Mouse (Mus musculus) neural tube, embryonic 12.5 days (tissue): ENCODE measurements around the gene Metrnl. TPM values are rescaled to one million over a fixed set of nuclear protein-coding genes. Genes with fewer than 3 reads are reported as not detected.

Experiments used
- ATAC-seq: fragments of 200-750 bp; cut with Nextera tagmentation; 2 replicates; pipeline ENCODE4 v1.8.0; 2017; ENCODE audit warnings: low read depth, mild to moderate bottlenecking, moderate TSS enrichment, moderate library complexity; ENCODE audit not compliant: low FRiP score
- H3K27ac ChIP-seq: fragments of 300-500 bp; sonication (generic); 2 replicates; pipeline ENCODE4 v1.5.1; 2016
- H3K27me3 ChIP-seq: fragments of 300-500 bp; sonication (generic); replicated peaks from 2 replicates; pipeline ENCODE4 v1.6.1; 2016; ENCODE audit warnings: mild to moderate bottlenecking
- H3K36me3 ChIP-seq: fragments of 300-500 bp; sonication (generic); 2 replicates; pipeline ENCODE4 v1.6.1; 2016; ENCODE audit warnings: mild to moderate bottlenecking
- H3K4me1 ChIP-seq: fragments of 300-500 bp; sonication (generic); 2 replicates; pipeline ENCODE4 v1.6.1; 2016
- H3K4me2 ChIP-seq: fragments of 300-500 bp; sonication (generic); replicated peaks from 2 replicates; pipeline ENCODE4 v1.6.1; 2016; ENCODE audit warnings: mild to moderate bottlenecking
- H3K4me3 ChIP-seq: fragments of 300-500 bp; sonication (generic); 2 replicates; pipeline ENCODE4 v1.5.1; 2016
- H3K9ac ChIP-seq: fragments of 300-500 bp; sonication (generic); 2 replicates; pipeline ENCODE4 v1.6.1; 2016; ENCODE audit warnings: mild to moderate bottlenecking
- H3K9me3 ChIP-seq: fragments of 300-500 bp; sonication (generic); 2 replicates; pipeline ENCODE4 v1.6.1; 2016; ENCODE audit warnings: mild to moderate bottlenecking
- WGBS: fragments of 180-500 bp; shearing (Covaris S2); methylation state at CpG from one replicate; pipeline ENCODE4 v1.1.7; 2016; 5-methylcytosine and 5-hydroxymethylcytosine counted together
- polyA plus RNA-seq: library from polyadenylated mRNA; unstranded; fragments of >200 nt; fragmentation: Nextera tagmentation; extraction: Ambion mirVana; gene quantifications from 2 replicates; pipeline ENCODE4 v1.2.1, GENCODE M21; 2016

The Metrnl gene
- polyA plus RNA-seq, 1 experiment from 2014 or later, result 16.5 TPM

DNA sequence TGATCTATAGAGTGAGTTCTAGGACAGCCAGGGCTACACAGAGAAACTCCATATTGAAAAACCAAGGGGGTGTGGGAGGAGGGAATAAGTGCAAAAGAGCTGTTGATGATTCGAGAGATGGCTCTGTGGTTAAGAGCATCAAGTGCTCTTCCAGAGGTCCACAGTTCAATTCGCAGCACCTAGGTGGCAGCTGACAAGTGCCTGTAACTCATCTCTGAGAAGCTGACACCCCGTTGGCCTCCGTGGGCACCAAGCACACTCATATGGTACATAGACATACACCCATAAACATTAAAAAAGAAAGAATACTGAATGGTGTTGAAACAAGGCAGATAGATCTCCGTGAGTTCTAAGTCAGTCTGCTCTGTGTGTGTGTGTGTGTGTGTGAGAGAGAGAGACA lies 32.6 kb upstream of the Metrnl start:
- H3K4me1 ChIP-seq, result peaks cover 8% of the 10 kb centered on the region; the same call in 1 of the 2 replicates
- H3K4me2 ChIP-seq, result no peak overlapping the region
- ATAC-seq, result no peak
- WGBS, result 88% methylated on average over 5 of the region's 5 CpGs
- H3K9me3 ChIP-seq, result no peaks in the 10 kb centered on the region
- H3K9ac ChIP-seq, result no peak overlapping the region
- H3K36me3 ChIP-seq, result 0 out of 2 replicates have a peak, but pooled peaks cover 3% of the 10 kb centered on the region
- H3K27ac ChIP-seq, result no peak overlapping the region
- H3K27me3 ChIP-seq, result no peaks in the 10 kb centered on the region
- no peak overlapping the region for H3K4me3 ChIP-seq

- no peaks in the 10 kb centered on the region for H3K9me3 ChIP-seq
- no peak for ATAC-seq
- H3K27ac ChIP-seq, result no peak overlapping the region
- H3K4me1 ChIP-seq, result peaks cover 8% of the 10 kb centered on the region; the same call in 1 of the 2 replicates
- H3K9ac ChIP-seq, result no peak overlapping the region
- 0 out of 2 replicates have a peak, but pooled peaks cover 3% of the 10 kb centered on the region for H3K36me3 ChIP-seq
- no peak overlapping the region for H3K4me3 ChIP-seq
- 91% methylated on average over 5 of the region's 5 CpGs for WGBS
- no peaks in the 10 kb centered on the region for H3K27me3 ChIP-seq
- H3K4me2 ChIP-seq, result no peak overlapping the region
These were observed 30.4 kb upstream of the Metrnl start for GRCm38 (mm10) chr11:121670926-121671325.

DNA sequence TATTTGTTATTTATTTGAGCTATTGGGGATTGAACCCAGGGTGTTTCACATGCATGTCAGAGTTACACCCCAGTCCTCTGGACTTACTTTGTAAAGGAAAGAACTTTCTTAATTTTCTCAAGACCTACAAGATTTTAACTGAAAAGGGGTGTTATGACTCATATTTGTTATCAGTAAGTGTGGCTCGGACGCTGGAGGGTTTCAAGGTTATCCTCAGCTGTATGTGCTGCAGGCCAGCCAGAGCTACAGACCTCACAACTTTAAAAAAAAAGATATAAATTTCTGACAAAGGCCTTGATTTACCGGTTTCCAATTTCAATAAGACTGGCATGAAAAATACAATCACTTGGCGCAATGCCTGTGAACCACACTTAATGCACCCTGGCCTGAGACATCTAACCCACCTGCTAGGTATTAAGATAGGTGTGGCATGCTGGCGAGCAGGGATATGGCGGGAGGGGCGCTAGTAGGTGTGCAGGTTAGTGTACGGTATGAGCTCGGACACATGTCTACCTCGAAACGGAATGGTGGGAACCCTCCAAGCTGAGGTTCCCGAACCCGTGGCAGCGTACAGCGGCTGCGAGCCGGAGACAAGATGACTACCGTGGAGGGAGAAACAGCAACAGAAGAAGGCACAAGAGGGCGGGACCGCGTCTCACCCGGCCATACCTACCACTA lies 28.9 kb upstream of the Metrnl start:
- peak overlapping the region; percentile 76 for H3K9ac ChIP-seq
- H3K9me3 ChIP-seq, result no peaks in the 10 kb centered on the region
- peak; percentile 57 for ATAC-seq
- 5% methylated on average over 22 of the region's 22 CpGs for WGBS
- peak overlapping the region; percentile 86; the same call in 1 of the 2 replicates for H3K27ac ChIP-seq
- H3K4me2 ChIP-seq, result peak overlapping the region; percentile 72
- no peaks in the 10 kb centered on the region for H3K27me3 ChIP-seq
- H3K4me1 ChIP-seq, result peaks cover 8% of the 10 kb centered on the region; the same call in 1 of the 2 replicates
- peak overlapping the region; percentile 64 for H3K4me3 ChIP-seq
- 0 out of 2 replicates have a peak, but pooled peaks cover 3% of the 10 kb centered on the region for H3K36me3 ChIP-seq

- WGBS, result under 1% methylated on average over 46 of the region's 46 CpGs
- Histone ChIP-seq H3K4me2 (peak within 1 kb of the TSS; percentile 72), H3K4me3 (peak within 1 kb of the TSS; percentile 64), H3K27me3 (no peaks in the 10 kb centered on the region), H3K36me3 (0 out of 2 replicates have a peak, but pooled peaks cover 3% of the 10 kb centered on the region), H3K27ac (peak within 1 kb of the TSS; percentile 86; the same call in 1 of the 2 replicates), H3K9ac (peak within 1 kb of the TSS; percentile 76), H3K9me3 (no peaks in the 10 kb centered on the region), H3K4me1 (peaks cover 8% of the 10 kb centered on the region; the same call in 1 of the 2 replicates)
- peak; percentile 100 for ATAC-seq
These were observed 28.3 kb upstream of the Metrnl start, which contains the start of gene B3gntl1 for GRCm38 (mm10) chr11:121672990-121673572. B3gntl1 (minus strand) TSS chr11:121673153.

GRCm38 (mm10) chr11:121673629-121674028 lies 27.7 kb upstream of the Metrnl start:
- peak overlapping the region; percentile 11; the same call in 1 of the 2 replicates for H3K27ac ChIP-seq
- H3K36me3 ChIP-seq, result 0 out of 2 replicates have a peak, but pooled peaks cover under 1% of the 10 kb centered on the region
- H3K4me3 ChIP-seq, result peak overlapping the region; percentile 64
- peaks cover 8% of the 10 kb centered on the region; the same call in 1 of the 2 replicates for H3K4me1 ChIP-seq
- ATAC-seq, result peak; percentile 18
- 83% methylated on average over 7 of the region's 7 CpGs for WGBS
- H3K9me3 ChIP-seq, result no peaks in the 10 kb centered on the region
- no peaks in the 10 kb centered on the region for H3K27me3 ChIP-seq
- H3K4me2 ChIP-seq, result peak overlapping the region; percentile 72
- peak overlapping the region; percentile 35 for H3K9ac ChIP-seq

DNA sequence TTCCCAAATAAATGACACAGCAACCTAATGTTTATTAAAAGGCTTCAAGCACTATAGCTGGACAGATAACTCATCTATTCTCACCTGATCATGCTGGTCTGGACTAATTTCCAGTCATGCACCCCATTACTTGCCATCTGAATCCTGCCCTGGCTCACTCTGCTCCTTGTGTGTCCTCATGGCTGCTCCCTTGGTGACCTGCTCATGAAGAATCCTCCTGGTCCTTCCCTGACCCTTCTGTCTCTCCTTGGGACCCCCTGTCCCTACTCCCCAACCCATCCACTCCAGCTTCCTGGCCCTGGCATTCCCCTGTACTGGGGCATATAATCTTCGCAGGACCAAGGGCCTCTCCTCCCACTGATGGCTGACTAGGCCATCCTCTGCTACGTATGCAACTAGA lies 24.5 kb upstream of the Metrnl start:
- Histone ChIP-seq H3K27me3 (no peaks in the 10 kb centered on the region), H3K4me3 (no peak overlapping the region), H3K9ac (no peak overlapping the region), H3K4me2 (no peak overlapping the region), H3K9me3 (no peaks in the 10 kb centered on the region), H3K36me3 (no peaks in the 10 kb centered on the region), H3K4me1 (peaks cover 8% of the 10 kb centered on the region; the same call in 1 of the 2 replicates), H3K27ac (no peak overlapping the region)
- 93% methylated on average over 2 of the region's 2 CpGs for WGBS
- ATAC-seq, result no peak

- Histone ChIP-seq H3K4me3 (no peak overlapping the region), H3K27me3 (no peaks in the 10 kb centered on the region), H3K9ac (no peak overlapping the region), H3K4me2 (no peak overlapping the region), H3K4me1 (no peaks in the 10 kb centered on the region), H3K27ac (no peak overlapping the region), H3K36me3 (no peaks in the 10 kb centered on the region), H3K9me3 (no peaks in the 10 kb centered on the region)
- no peak for ATAC-seq
- 67% methylated on average over 2 of the region's 2 CpGs for WGBS
These were observed 21.8 kb upstream of the Metrnl start for GRCm38 (mm10) chr11:121679581-121679980.

- no peaks in the 10 kb centered on the region for H3K36me3 ChIP-seq
- no peak overlapping the region for H3K27ac ChIP-seq
- 68% methylated on average over 5 of the region's 5 CpGs for WGBS
- no peaks in the 10 kb centered on the region for H3K9me3 ChIP-seq
- H3K4me3 ChIP-seq, result no peak overlapping the region
- H3K9ac ChIP-seq, result no peak overlapping the region
- no peak overlapping the region for H3K4me2 ChIP-seq
- H3K27me3 ChIP-seq, result no peaks in the 10 kb centered on the region
- H3K4me1 ChIP-seq, result no peaks in the 10 kb centered on the region
- no peak for ATAC-seq
These were observed 20.6 kb upstream of the Metrnl start for GRCm38 (mm10) chr11:121680750-121681149.

DNA sequence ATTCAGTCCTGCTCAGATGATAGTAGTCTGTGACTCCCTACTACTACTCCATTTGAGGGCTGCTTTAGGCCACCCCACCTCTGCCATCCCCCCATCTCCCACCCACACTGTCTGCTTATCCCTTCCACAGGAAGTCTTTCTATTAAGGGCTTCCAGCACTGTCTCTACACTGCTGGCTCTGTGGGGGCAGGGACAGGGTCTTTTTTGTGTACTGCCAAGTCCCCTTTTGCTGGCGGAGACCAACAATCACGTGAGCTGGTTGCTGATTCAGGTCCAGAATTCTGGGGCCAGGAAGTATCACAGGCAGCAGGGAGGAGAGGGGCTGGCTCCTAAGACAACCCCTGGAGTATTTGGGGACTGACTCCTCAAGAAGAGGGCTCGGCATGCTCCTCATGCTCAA lies 18.1 kb upstream of the Metrnl start:
- no peak overlapping the region for H3K4me2 ChIP-seq
- no peak overlapping the region for H3K27ac ChIP-seq
- WGBS, result 69% methylated on average over 3 of the region's 3 CpGs
- no peaks in the 10 kb centered on the region for H3K4me1 ChIP-seq
- H3K4me3 ChIP-seq, result no peak overlapping the region
- no peaks in the 10 kb centered on the region for H3K27me3 ChIP-seq
- no peaks in the 10 kb centered on the region for H3K36me3 ChIP-seq
- ATAC-seq, result no peak
- H3K9ac ChIP-seq, result no peak overlapping the region
- H3K9me3 ChIP-seq, result no peaks in the 10 kb centered on the region

DNA sequence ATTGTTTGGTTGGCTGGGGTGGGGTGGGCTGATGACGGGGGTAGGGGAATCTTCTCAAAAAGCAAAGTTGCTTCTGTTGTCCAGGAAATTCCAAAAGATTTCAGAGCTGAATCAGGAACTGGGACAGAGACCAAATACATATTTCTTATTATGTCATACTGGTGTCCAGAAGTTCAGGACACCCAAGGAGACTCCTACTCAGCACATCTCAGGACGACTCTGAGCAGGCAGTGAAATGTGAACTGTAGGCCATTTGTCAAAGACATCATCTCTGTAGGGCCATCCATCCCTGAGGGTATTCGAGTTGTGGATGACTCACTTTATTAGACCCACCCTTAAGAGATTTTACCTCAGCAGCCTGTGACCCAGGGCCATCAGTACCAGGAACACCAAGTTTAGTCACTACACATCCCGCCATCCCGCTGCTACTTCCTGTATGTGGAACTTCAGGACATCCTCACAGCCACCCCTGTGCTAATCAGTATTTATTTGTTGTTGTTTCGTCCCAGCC lies 15.8 kb upstream of the Metrnl start:
- no peak for ATAC-seq

DNA sequence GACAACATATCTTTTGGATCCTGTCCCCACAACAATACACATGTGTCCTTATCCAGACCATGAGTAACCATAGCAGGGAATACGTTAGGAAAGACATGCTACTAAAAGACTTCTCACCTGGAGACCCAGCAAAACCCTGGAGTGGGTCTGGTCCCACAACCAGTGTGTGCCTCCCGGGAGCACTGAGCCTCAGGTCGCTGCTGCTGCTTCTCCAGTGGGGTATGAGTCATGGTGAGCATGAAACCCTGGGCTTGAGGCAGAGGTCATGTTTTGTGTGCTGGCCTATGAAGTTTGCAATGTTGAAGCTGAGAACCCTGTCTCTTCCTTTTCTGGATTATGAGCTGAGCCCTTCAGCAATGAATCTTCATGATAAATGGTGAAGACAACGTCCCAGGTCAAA lies 15.3 kb upstream of the Metrnl start:
- 83% methylated on average over 4 of the region's 4 CpGs for WGBS
- no peaks in the 10 kb centered on the region for H3K4me1 ChIP-seq
- no peak for ATAC-seq
- no peaks in the 10 kb centered on the region for H3K36me3 ChIP-seq
- H3K4me3 ChIP-seq, result no peak overlapping the region
- H3K27ac ChIP-seq, result no peak overlapping the region
- no peak overlapping the region for H3K4me2 ChIP-seq
- no peaks in the 10 kb centered on the region for H3K9me3 ChIP-seq
- H3K27me3 ChIP-seq, result no peaks in the 10 kb centered on the region
- no peak overlapping the region for H3K9ac ChIP-seq

More for the DNA sequence above, 15.8 kb upstream of the Metrnl start:
- WGBS, result 81% methylated on average over 6 of the region's 6 CpGs
- H3K36me3 ChIP-seq, result no peaks in the 10 kb centered on the region
- H3K27ac ChIP-seq, result no peak overlapping the region
- H3K4me3 ChIP-seq, result no peak overlapping the region
- H3K4me1 ChIP-seq, result no peaks in the 10 kb centered on the region
- H3K9ac ChIP-seq, result no peak overlapping the region
- no peaks in the 10 kb centered on the region for H3K27me3 ChIP-seq
- no peaks in the 10 kb centered on the region for H3K9me3 ChIP-seq
- H3K4me2 ChIP-seq, result no peak overlapping the region

- Histone ChIP-seq H3K27ac (no peak overlapping the region), H3K4me1 (no peaks in the 10 kb centered on the region), H3K4me3 (no peak overlapping the region), H3K27me3 (no peaks in the 10 kb centered on the region), H3K9ac (no peak overlapping the region), H3K4me2 (no peak overlapping the region), H3K9me3 (no peaks in the 10 kb centered on the region), H3K36me3 (no peaks in the 10 kb centered on the region)
- no peak for ATAC-seq
- WGBS, result 82% methylated on average over 5 of the region's 5 CpGs
These were observed 14.7 kb upstream of the Metrnl start for GRCm38 (mm10) chr11:121686674-121687073.
